Mouse (Mus musculus) spleen, adult 2 months (tissue): Measurements from ENCODE around the gene Lsm4. TPM values are rescaled to one million over a fixed set of nuclear protein-coding genes. Genes with fewer than 3 reads are reported as not detected.
A peak's percentile ranks its signal among the peaks of the same experiment; 100 is the strongest.

Source experiments
- DNase-seq, 2 experiments: peaks; one replicate each; pipeline versions ENCODE4 v3.0.0 to v3.0.0-alpha.2; 2012 to 2021; ENCODE audit warnings: low spot score in 2 of 2, low read depth in 1 of 2
- H3K27ac ChIP-seq: fragments of 200-500 bp; 2 replicates; pipeline ENCODE4 v1.5.1; 2012; ENCODE audit warnings: low read length, inconsistent platforms; ENCODE audit not compliant: insufficient read depth
- H3K27me3 ChIP-seq: fragments of 200-500 bp; 2 replicates; pipeline ENCODE4 v1.6.1; 2012; ENCODE audit warnings: mild to moderate bottlenecking, moderate library complexity, low read length, inconsistent platforms; ENCODE audit not compliant: control insufficient read depth, insufficient read depth
- H3K36me3 ChIP-seq: fragments of 200-500 bp; 2 replicates; pipeline ENCODE4 v1.6.1; 2012; ENCODE audit warnings: mild to moderate bottlenecking, low read length, inconsistent platforms; ENCODE audit not compliant: control insufficient read depth, insufficient read depth
- H3K4me1 ChIP-seq: fragments of 200-500 bp; 2 replicates; pipeline ENCODE4 v1.6.1; 2011; ENCODE audit warnings: inconsistent platforms; ENCODE audit not compliant: control insufficient read depth, insufficient read depth, insufficient read length
- H3K4me3 ChIP-seq: fragments of 200-500 bp; 2 replicates; pipeline ENCODE4 v1.5.1; 2011; ENCODE audit warnings: mild to moderate bottlenecking, inconsistent platforms; ENCODE audit not compliant: insufficient read depth, insufficient read length; ENCODE audit errors: extremely low read depth
- CTCF ChIP-seq: fragments of 200-500 bp; IDR thresholded peaks from 2 replicates; pipeline ENCODE4 v1.5.1; 2011; ENCODE audit warnings: mild to moderate bottlenecking, inconsistent platforms; ENCODE audit not compliant: insufficient read depth, insufficient read length, insufficient replicate concordance; ENCODE audit errors: extremely low read depth
- POLR2A ChIP-seq: fragments of 200-500 bp; IDR thresholded peaks from 2 replicates; pipeline ENCODE4 v1.6.1; 2011; ENCODE audit warnings: low read depth, low read length, inconsistent platforms
- WGBS: fragments of 180-500 bp; shearing (Covaris S2); methylation state at CpG from one replicate; pipeline ENCODE4 v1.1.7; 2018; 5-methylcytosine and 5-hydroxymethylcytosine counted together
- polyA plus RNA-seq: library from polyadenylated mRNA; depleted of rRNA; stranded (reverse); fragments of >200 nt; gene quantifications from 2 replicates; pipeline ENCODE4 v1.2.3, GENCODE M21; 2012; rRNA removed

Lsm4 gene
- polyA plus RNA-seq = 109 and 137 TPM in 2 replicates

DNA sequence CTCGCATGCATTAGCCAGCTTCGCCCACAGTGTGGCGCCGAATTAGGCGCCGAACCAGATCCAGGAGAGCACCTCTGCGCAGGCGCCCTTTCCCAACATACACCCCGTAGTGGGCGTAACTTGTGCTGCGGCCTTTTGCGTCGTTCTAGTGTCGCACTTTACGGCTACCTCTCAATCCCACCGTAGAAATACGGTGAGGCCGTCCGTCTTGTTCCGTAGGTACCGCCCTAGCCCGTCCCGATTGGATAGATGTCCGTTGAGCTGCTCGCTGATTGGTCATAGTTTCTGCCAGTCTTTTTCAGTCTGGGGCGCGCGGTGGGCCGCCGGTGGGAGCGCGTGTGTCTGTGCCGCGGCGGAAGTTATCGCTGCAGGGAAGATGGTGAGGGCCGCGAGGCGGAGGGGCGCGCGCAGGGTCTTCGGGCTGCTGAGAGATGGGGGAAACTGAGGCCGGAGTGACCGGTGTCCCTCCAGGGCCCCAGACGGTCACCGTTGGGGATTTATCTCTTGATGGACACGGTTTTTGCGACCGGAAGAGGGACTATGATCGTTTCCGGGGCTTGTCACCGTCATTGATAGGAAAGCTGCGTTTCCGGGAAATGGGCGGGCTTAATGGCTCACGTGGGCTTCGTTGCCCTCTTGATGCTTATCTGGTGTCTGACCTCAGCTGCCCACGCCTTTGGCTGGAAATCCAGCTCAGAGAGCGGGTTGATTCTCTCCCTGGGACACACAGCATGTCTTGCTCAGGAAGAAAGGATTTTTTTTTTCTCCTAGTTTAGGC, at the start of gene Lsm4:
Lsm4 (plus strand) TSS at position 170 of the 778 bp plus-strand sequence.
- H3K36me3 ChIP-seq = peaks cover 6% of the 10 kb centered on the region
- H3K27ac ChIP-seq = peak within 1 kb of the TSS; percentile 99
- H3K27me3 ChIP-seq = no peaks in the 10 kb centered on the region
- TF ChIP-seq CTCF (peak; percentile 92), POLR2A (peak; percentile 31)
- H3K4me1 ChIP-seq = peaks cover 33% of the 10 kb centered on the region; the same call in 1 of the 2 replicates
- peak within 1 kb of the TSS; percentile 73 for H3K4me3 ChIP-seq
- WGBS = under 1% methylated on average over 60 of the region's 60 CpGs
- peak; percentile 95 to 99 for DNase-seq

DNA sequence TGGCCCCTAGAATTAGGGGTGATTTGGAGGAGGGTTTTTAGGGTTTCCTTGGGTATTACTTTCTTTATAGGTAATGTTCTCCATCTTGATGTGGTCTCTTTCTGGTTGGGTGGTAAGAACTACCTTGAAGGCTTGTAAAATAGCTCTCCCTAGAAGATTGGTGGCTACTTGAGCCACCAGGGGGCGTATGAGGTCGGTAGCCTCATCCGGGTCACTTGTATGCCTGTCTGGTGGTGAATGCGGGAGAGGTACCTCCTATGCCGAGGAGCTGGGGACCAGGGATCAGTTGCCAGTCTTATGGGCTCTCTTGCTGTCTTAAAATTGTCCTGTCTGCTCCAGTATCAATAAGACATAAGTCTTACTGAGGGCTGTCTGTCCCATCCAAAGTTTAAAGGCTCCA, 47.9 kb upstream of the Lsm4 start:
- Histone ChIP-seq H3K36me3 (no peaks in the 10 kb centered on the region), H3K4me1 (peaks cover 3% of the 10 kb centered on the region; the same call in 1 of the 2 replicates), H3K27ac (no peak overlapping the region), H3K27me3 (no peaks in the 10 kb centered on the region), H3K4me3 (no peak overlapping the region)
- DNase-seq = peak in 1 of 2 experiments; percentile 28
- WGBS = 34% methylated on average over 5 of the region's 5 CpGs
- TF ChIP-seq CTCF (peak; percentile 26; the same call in 1 of the 2 replicates), POLR2A (no peak)

GRCm38 (mm10) chr8:70627041-70627440, 46.0 kb upstream of the Lsm4 start:
- TF ChIP-seq CTCF = no peak
- TF ChIP-seq POLR2A = no peak
- Histone ChIP-seq H3K4me3 (no peak overlapping the region), H3K27me3 (no peaks in the 10 kb centered on the region), H3K27ac (no peak overlapping the region), H3K36me3 (no peaks in the 10 kb centered on the region), H3K4me1 (peaks cover 7% of the 10 kb centered on the region)
- 83% methylated on average over 5 of the region's 5 CpGs for WGBS
- no peak for DNase-seq

DNA sequence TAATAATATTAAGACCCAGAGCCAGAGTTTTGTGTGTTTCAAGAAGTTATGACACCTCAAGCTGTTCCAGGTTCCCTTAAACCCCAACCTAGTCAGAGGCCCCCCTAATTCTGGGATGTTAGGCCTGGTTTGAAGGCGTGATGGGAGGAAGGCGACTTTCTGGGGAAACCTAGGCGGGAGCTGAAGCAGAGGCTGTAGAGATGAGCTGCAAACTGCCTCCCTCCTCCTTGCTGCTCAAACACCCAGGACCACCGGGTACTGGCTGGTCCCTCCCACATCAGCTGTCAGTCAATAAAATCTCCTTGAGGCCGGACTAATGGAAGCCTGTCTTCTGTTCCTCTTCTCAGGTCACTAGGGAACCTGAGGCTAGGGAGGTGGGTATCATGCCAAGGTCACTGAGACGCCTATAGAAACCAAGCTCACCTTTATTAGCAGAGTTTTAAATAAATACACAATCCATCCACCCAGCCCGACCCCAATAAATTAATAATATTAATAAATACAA, 44.0 kb upstream of the Lsm4 start:
- 65% methylated on average over 7 of the region's 7 CpGs for WGBS
- DNase-seq = no peak
- Histone ChIP-seq H3K4me1 (peaks cover 7% of the 10 kb centered on the region), H3K27me3 (no peaks in the 10 kb centered on the region), H3K36me3 (no peaks in the 10 kb centered on the region), H3K27ac (no peak overlapping the region), H3K4me3 (no peak overlapping the region)
- no peak for TF ChIP-seq CTCF
- no peak for TF ChIP-seq POLR2A

DNA sequence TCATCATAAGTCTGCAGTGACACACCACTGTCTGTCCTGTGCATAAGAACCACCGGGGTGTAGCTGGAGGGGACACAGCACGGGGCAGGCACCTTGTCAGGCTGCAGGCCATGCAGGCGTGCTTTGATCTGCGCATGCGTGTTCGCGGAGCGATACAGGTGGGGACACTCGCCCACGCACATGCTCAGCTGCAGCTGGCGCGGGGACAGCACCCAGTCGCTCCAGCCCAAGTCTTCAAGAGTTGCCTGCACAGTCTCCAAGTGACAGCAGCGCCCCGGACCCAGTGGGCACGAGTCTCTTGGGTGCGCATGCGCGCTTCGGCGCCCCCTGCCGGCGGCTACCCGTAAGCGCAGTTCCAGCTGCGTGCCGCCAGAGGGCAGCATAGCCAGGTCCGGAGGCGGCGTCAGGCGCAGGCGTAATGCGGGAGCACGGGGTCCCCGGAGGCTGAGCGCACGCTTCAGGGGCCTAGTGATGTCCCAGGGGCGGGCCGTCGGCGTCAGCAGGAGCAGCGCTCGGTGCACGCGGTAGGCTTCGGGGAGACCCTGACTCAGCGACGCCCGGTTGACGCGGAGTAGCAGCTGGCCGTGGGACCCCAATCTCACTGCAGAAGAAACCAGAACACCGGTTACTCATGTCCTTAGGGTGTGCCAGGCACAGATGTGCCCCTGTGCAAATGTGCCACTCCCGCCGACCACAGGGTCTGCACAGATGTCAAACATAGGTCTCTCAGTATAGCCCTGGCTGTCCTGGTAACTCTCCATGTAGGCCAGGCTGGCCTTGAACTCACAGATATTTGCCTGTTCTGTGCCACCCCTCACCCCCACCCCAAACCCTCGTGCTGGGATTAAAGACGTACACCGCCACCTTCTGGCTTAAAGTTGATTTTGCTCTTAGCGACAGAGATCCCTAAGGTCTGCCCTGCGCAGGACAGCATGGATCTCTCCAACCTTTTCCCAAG, 43.2 kb upstream of the Lsm4 start:
- Histone ChIP-seq H3K4me3 (peak overlapping the region; percentile 50), H3K36me3 (no peaks in the 10 kb centered on the region), H3K27ac (peak overlapping the region; percentile 37; the same call in 1 of the 2 replicates), H3K27me3 (no peaks in the 10 kb centered on the region), H3K4me1 (peaks cover 16% of the 10 kb centered on the region)
- WGBS = under 1% methylated on average over 60 of the region's 60 CpGs
- DNase-seq = peak; percentile 87 to 88
- TF ChIP-seq POLR2A = no peak; the same call in 1 of the 2 replicates
- TF ChIP-seq CTCF = peak; percentile 100

DNA sequence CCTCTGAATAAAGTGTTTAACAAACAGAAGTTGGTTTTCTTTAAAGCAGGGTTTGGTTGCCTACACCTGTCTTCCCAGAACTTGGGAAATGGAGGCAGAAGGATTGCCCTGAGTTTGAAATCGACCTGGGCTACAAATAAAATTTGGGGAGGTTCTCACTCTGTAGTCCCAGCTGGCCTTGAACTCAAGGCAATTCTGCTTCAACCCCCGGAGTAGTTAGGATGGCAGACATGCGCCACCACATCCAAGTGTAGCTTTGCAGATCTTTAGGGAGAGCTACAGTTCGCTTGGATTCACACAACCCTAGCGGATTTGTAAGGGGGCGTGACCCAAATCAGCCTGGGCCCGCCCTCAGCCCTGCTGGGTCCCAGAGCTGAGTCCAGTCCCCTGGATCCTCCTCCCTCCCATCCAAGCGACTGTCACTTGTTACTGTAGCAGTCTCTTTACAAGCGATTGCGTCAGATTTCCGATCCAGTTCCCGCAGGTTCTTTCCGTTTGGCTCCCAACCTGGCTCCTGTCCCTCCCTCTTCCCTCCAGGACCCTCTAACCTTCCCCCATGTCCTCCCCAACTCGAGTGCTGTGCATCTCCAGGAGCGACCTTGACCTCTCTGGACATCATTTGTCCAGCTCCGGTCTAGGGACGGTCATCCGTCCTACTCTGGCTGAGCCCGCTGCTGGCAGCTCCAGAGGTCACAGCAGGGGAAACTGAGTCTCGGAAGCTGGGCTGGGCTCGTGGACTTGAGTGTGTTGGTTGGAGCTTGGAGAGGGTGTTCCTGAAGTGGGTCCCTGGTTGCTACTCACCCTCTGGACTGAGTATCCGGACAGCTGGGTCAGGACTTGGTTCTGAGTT, 42.3 kb upstream of the Lsm4 start:
- Histone ChIP-seq H3K27me3 (no peaks in the 10 kb centered on the region), H3K36me3 (no peaks in the 10 kb centered on the region), H3K4me3 (no peak overlapping the region), H3K27ac (peak overlapping the region; percentile 4; the same call in 1 of the 2 replicates), H3K4me1 (peaks cover 24% of the 10 kb centered on the region)
- DNase-seq = no peak
- WGBS = 23% methylated on average over 22 of the region's 22 CpGs
- TF ChIP-seq POLR2A (no peak), CTCF (no peak)
